Mouse (Mus musculus) hindlimb bud, embryonic 11.5 days (tissue): ENCODE data around the gene 2010300C02Rik.

Experiments used
- DNase-seq: peaks from one replicate; pipeline ENCODE4 v3.0.0-alpha.2; 2012; ENCODE audit warnings: low read depth, low spot score; ENCODE audit errors: extremely low spot score

2010300C02Rik gene

GRCm38 (mm10) chr1:37711596-37712356, 8.1 kb downstream of the 2010300C02Rik start:
- DNase-seq = no peak

- DNase-seq = no peak
These were observed 8.8 kb downstream of the 2010300C02Rik start for GRCm38 (mm10) chr1:37711082-37711481.

GRCm38 (mm10) chr1:37709736-37710135, 10.1 kb downstream of the 2010300C02Rik start:
- DNase-seq = no peak

GRCm38 (mm10) chr1:37708270-37708955, 11.5 kb downstream of the 2010300C02Rik start:
- no peak for DNase-seq

GRCm38 (mm10) chr1:37702326-37702725, 17.6 kb downstream of the 2010300C02Rik start:
- no peak for DNase-seq

- no peak for DNase-seq
These were observed 20.9 kb downstream of the 2010300C02Rik start for GRCm38 (mm10) chr1:37698852-37699439.

- DNase-seq = no peak
These were observed 21.6 kb downstream of the 2010300C02Rik start for GRCm38 (mm10) chr1:37698186-37698839.

- no peak for DNase-seq
These were observed 23.0 kb downstream of the 2010300C02Rik start for GRCm38 (mm10) chr1:37696918-37697317.

- DNase-seq = no peak
These were observed 24.2 kb downstream of the 2010300C02Rik start for GRCm38 (mm10) chr1:37695732-37696131.

- no peak for DNase-seq
These were observed 25.5 kb downstream of the 2010300C02Rik start for GRCm38 (mm10) chr1:37694417-37694816.

GRCm38 (mm10) chr1:37691179-37691578, 28.7 kb downstream of the 2010300C02Rik start:
- no peak for DNase-seq

GRCm38 (mm10) chr1:37690665-37691064, 29.2 kb downstream of the 2010300C02Rik start:
- DNase-seq = no peak

GRCm38 (mm10) chr1:37689730-37690129, 30.2 kb downstream of the 2010300C02Rik start:
- no peak for DNase-seq

GRCm38 (mm10) chr1:37688351-37688750, 31.5 kb downstream of the 2010300C02Rik start:
- no peak for DNase-seq

GRCm38 (mm10) chr1:37687515-37687914, 32.4 kb downstream of the 2010300C02Rik start:
- DNase-seq = no peak

GRCm38 (mm10) chr1:37686953-37687441, 32.9 kb downstream of the 2010300C02Rik start:
- no peak for DNase-seq

- DNase-seq = peak; percentile 22
These were observed 41.4 kb downstream of the 2010300C02Rik start for GRCm38 (mm10) chr1:37678327-37679123.

- DNase-seq = no peak
These were observed 42.8 kb downstream of the 2010300C02Rik start for GRCm38 (mm10) chr1:37676967-37677512.

- DNase-seq = no peak
These were observed 44.4 kb downstream of the 2010300C02Rik start for GRCm38 (mm10) chr1:37675444-37675843.

- DNase-seq = no peak
These were observed 45.6 kb downstream of the 2010300C02Rik start for GRCm38 (mm10) chr1:37674266-37674665.
